Mouse (Mus musculus) brain, embryonic 14.5 days (tissue): ENCODE measurements around the gene Lbx2.

Experiments used
- CTCF ChIP-seq: fragments of 200-500 bp; IDR thresholded peaks from 2 replicates; pipeline ENCODE4 v1.5.1; 2012; ENCODE audit warnings: inconsistent platforms, mild to moderate bottlenecking, moderate library complexity, borderline replicate concordance; ENCODE audit not compliant: insufficient read depth, insufficient read length; ENCODE audit errors: extremely low read depth
- POLR2A ChIP-seq: fragments of 200-500 bp; IDR thresholded peaks from 2 replicates; pipeline ENCODE4 v1.6.1; 2012; ENCODE audit warnings: mild to moderate bottlenecking, inconsistent platforms, borderline replicate concordance; ENCODE audit not compliant: poor library complexity, insufficient read depth, insufficient read length, severe bottlenecking; ENCODE audit errors: extremely low read depth

GRCm38 (mm10) chr6:83070247-83070310 lies 16.1 kb upstream of the Lbx2 start, which contains the start of gene Tlx2:
- TF ChIP-seq CTCF: no peak
- no peak for TF ChIP-seq POLR2A
